Mouse (Mus musculus) adrenal gland, adult 10 weeks (tissue): ENCODE measurements around the gene Olfr92. TPM values are rescaled to one million over a fixed set of nuclear protein-coding genes. Genes with fewer than 3 reads are reported as not detected.

Experiments
- polyA plus RNA-seq: library from polyadenylated mRNA; stranded (reverse); fragments of 350-450 nt; fragmentation: Illumina TruSeq; extraction: RNeasy Lipid Tissue Mini Kit (QIAGEN cat#74804); gene quantifications from one replicate; pipeline ENCODE4 v1.2.3, GENCODE M21; 2014; ENCODE audit warnings: low read depth, low replicate concordance

Gene Olfr92
- polyA plus RNA-seq, result not detected

DNA sequence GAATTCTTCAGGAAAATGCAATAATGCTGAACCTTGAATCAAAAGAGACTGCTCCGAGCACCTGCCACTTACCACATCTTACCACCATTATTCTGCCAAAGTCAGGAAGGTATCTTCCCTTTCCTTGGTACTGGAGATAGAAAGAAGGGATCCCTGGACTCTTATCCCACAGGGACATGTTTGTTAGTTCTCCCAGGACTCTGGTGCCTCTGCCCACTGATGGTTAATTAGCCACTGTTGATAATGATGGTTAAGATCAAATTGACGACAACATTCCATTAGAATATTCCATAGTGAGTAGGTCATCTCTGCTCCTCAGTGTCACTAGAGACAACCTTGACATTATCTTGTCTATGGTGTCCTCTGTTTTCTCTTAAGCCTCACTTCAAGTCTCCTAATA, at the start of gene Olfr92:
Olfr92 (minus strand) TSS at position 101 of the 400 bp plus-strand sequence.

DNA sequence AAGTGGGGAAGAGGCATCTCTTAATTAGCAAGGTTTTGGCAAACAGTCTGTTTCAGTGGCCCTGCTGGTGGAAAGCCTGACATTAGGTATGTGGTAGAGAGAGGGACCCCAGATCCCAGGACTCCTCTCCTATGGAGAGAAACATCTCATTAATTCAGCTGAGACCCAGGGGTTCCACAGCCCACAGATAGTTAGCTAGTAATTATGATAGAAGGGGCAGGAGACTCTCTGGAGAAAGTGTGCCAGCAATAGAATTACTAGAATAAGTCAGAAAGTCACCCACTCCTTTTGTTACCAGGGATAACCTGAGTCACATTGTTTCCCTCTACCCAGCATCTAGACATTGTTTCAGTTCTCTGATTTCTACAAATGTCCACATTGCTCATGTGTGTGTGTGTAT, 41.5 kb upstream of the Olfr92 start, which contains the start of gene Olfr93:
Olfr93 (minus strand) TSS at position 101 of the 400 bp plus-strand sequence.

DNA sequence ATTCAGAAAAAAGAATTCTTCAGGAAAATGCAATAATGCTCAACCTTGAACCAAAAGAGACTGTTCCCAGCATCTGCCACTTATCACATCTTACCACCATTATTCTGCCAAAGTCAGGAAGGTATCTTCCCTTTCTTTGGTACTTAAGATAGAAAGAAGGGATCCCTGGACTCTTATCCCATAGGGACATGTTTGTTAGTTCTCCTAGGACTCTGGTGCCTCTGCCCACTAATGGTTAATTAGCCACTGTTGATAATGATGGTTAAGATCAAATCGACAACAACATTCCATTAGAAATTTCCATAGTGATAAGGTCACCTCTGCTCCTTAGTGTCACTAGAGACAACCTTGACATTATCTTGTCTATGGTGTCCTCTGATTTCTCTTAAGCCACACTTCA, 21.7 kb downstream of the Olfr92 start, which contains the start of gene Olfr91:
Olfr91 (minus strand) TSS at position 101 of the 400 bp plus-strand sequence.

GRCm38 (mm10) chr17:37088399-37088798, 31.5 kb downstream of the Olfr92 start, which contains the start of gene Olfr90:
Gene Olfr90, minus strand, starts transcription at chr17:37088499.

Other genes with a start within 250 kb of the Olfr92 start
- 0.41 TPM for gene Trim40, start 230.0 kb downstream of the Olfr92 start, polyA plus RNA-seq
- not detected for gene Trim31, start 222.0 kb downstream of the Olfr92 start, polyA plus RNA-seq
- not detected for gene Rnf39, start 177.2 kb downstream of the Olfr92 start, polyA plus RNA-seq
- 9.0 TPM for gene Ppp1r11, start 168.3 kb downstream of the Olfr92 start, polyA plus RNA-seq
- gene Znrd1, start 161.5 kb downstream of the Olfr92 start, polyA plus RNA-seq, result 18.0 TPM
- gene Znrd1as, start 161.5 kb downstream of the Olfr92 start, polyA plus RNA-seq, result 26.9 TPM
- not detected for gene 2410137M14Rik, start 138.9 kb downstream of the Olfr92 start, polyA plus RNA-seq
- gene H2-M5, start 130.6 kb downstream of the Olfr92 start, polyA plus RNA-seq, result not detected
- gene Zfp57, start 118.9 kb downstream of the Olfr92 start, polyA plus RNA-seq, result 4.4 TPM
- gene Mog, start 96.7 kb downstream of the Olfr92 start, polyA plus RNA-seq, result not detected
- gene Gabbr1, start 74.1 kb downstream of the Olfr92 start, polyA plus RNA-seq, result 34.8 TPM
- not detected for gene Olfr90, start 31.6 kb downstream of the Olfr92 start, polyA plus RNA-seq
- gene Olfr91, start 21.8 kb downstream of the Olfr92 start, polyA plus RNA-seq, result not detected
- not detected for gene Olfr93, start 41.4 kb upstream of the Olfr92 start, polyA plus RNA-seq
- gene Ubd, start 73.8 kb upstream of the Olfr92 start, polyA plus RNA-seq, result not detected
- not detected for gene Olfr94, start 80.9 kb upstream of the Olfr92 start, polyA plus RNA-seq
- not detected for gene Olfr95, start 93.0 kb upstream of the Olfr92 start, polyA plus RNA-seq
- gene Olfr96, start 100.1 kb upstream of the Olfr92 start, polyA plus RNA-seq, result not detected
- gene Olfr97, start 117.2 kb upstream of the Olfr92 start, polyA plus RNA-seq, result not detected
- not detected for gene Olfr98, start 143.7 kb upstream of the Olfr92 start, polyA plus RNA-seq
- 0.58 TPM for gene H2-M3, start 150.1 kb upstream of the Olfr92 start, polyA plus RNA-seq
- not detected for gene Olfr99, start 163.4 kb upstream of the Olfr92 start, polyA plus RNA-seq
- gene Olfr101, start 184.2 kb upstream of the Olfr92 start, polyA plus RNA-seq, result not detected
- gene Olfr102, start 197.0 kb upstream of the Olfr92 start, polyA plus RNA-seq, result not detected
- not detected for gene Olfr103, start 219.6 kb upstream of the Olfr92 start, polyA plus RNA-seq
- not detected for gene Olfr104-ps, start 239.5 kb upstream of the Olfr92 start, polyA plus RNA-seq